Mouse (Mus musculus) embryonic fibroblast, embryonic 13.5 days (primary cell): ENCODE results near the gene Glrx. TPM values are rescaled to one million over a fixed set of nuclear protein-coding genes. Genes with fewer than 3 reads are reported as not detected.
"Not testable (repeated sequence)": the region's sequence is repeated elsewhere in the genome, so short reads cannot be mapped to it uniquely, and the experiment has no call there.

ENCODE experiments used
- H3K27ac ChIP-seq: 2 replicates; pipeline ENCODE4 v1.5.1; 2012; ENCODE audit warnings: low read length, control low read depth, inconsistent platforms; ENCODE audit not compliant: insufficient read depth
- H3K4me1 ChIP-seq: 2 replicates; pipeline ENCODE4 v1.6.1; 2011; ENCODE audit warnings: low read length; ENCODE audit not compliant: control insufficient read depth, insufficient read depth
- H3K4me3 ChIP-seq: 2 replicates; pipeline ENCODE4 v1.5.1; 2011; ENCODE audit warnings: mild to moderate bottlenecking, control low read depth, low read length; ENCODE audit not compliant: insufficient read depth
- CTCF ChIP-seq: IDR thresholded peaks from 2 replicates; pipeline ENCODE4 v1.5.1; 2011; ENCODE audit warnings: mild to moderate bottlenecking, control low read depth, low read length, moderate library complexity, borderline replicate concordance; ENCODE audit not compliant: insufficient read depth
- POLR2A ChIP-seq: IDR thresholded peaks from 2 replicates; pipeline ENCODE4 v1.6.1; 2011; ENCODE audit warnings: low read depth, mild to moderate bottlenecking, control low read depth, low read length, moderate library complexity
- polyA plus RNA-seq: library from polyadenylated mRNA; stranded (reverse); fragments of >200 nt; gene quantifications from 2 replicates; pipeline ENCODE4 v1.2.4, GENCODE M21; 2011; ENCODE audit warnings: low read depth; ENCODE audit not compliant: missing spikeins, insufficient read length

Gene Glrx
- polyA plus RNA-seq, 1 experiment: 31.1 TPM

- Histone ChIP-seq H3K4me3 (no peak overlapping the region), H3K27ac (no peak overlapping the region), H3K4me1 (no peaks in the 10 kb centered on the region)
- TF ChIP-seq POLR2A (no peak), CTCF (no peak)
These were observed 7.4 kb downstream of the Glrx start for GRCm38 (mm10) chr13:75847027-75847426.

GRCm38 (mm10) chr13:75852027-75852426 lies 12.4 kb downstream of the Glrx start:
- H3K27ac ChIP-seq: no peak overlapping the region
- no peak overlapping the region for H3K4me3 ChIP-seq
- TF ChIP-seq POLR2A (no peak), CTCF (no peak)
- no peaks in the 10 kb centered on the region for H3K4me1 ChIP-seq

- H3K4me3 ChIP-seq: no peak overlapping the region
- TF ChIP-seq CTCF (no peak), POLR2A (no peak)
- no peak overlapping the region for H3K27ac ChIP-seq
- no peaks in the 10 kb centered on the region for H3K4me1 ChIP-seq
These were observed 13.4 kb downstream of the Glrx start for GRCm38 (mm10) chr13:75853118-75853517.

- H3K4me3 ChIP-seq: no peak overlapping the region
- no peaks in the 10 kb centered on the region for H3K4me1 ChIP-seq
- TF ChIP-seq POLR2A (no peak), CTCF (no peak)
- no peak overlapping the region for H3K27ac ChIP-seq
These were observed 19.7 kb downstream of the Glrx start for GRCm38 (mm10) chr13:75859264-75859844.

GRCm38 (mm10) chr13:75865486-75866184 lies 26.0 kb downstream of the Glrx start:
- no peak for TF ChIP-seq CTCF
- no peak for TF ChIP-seq POLR2A
- H3K27ac ChIP-seq: no peak overlapping the region

GRCm38 (mm10) chr13:75867876-75868275 lies 28.2 kb downstream of the Glrx start:
- no peak overlapping the region for H3K4me3 ChIP-seq
- no peak overlapping the region for H3K27ac ChIP-seq
- H3K4me1 ChIP-seq: no peaks in the 10 kb centered on the region
- TF ChIP-seq CTCF (no peak), POLR2A (no peak)

More at GRCm38 (mm10) chr13:75865486-75866184, 26.0 kb downstream of the Glrx start:
- Histone ChIP-seq H3K4me3 (no peak overlapping the region), H3K4me1 (no peaks in the 10 kb centered on the region)

- Histone ChIP-seq H3K27ac (no peak overlapping the region), H3K4me1 (no peaks in the 10 kb centered on the region), H3K4me3 (no peak overlapping the region)
- TF ChIP-seq CTCF (no peak), POLR2A (no peak)
These were observed 35.1 kb downstream of the Glrx start for GRCm38 (mm10) chr13:75874608-75875376.

GRCm38 (mm10) chr13:75876188-75876587 lies 36.5 kb downstream of the Glrx start:
- not testable (repeated sequence) for H3K4me1 ChIP-seq, H3K4me3 ChIP-seq, H3K27ac ChIP-seq

- TF ChIP-seq POLR2A (no peak), CTCF (no peak)
These were observed 36.9 kb downstream of the Glrx start for GRCm38 (mm10) chr13:75876592-75876991.

GRCm38 (mm10) chr13:75877907-75878306 lies 38.2 kb downstream of the Glrx start:
- TF ChIP-seq CTCF: no peak
- TF ChIP-seq POLR2A: no peak
- H3K4me1 ChIP-seq: no peaks in the 10 kb centered on the region
- H3K27ac ChIP-seq: no peak overlapping the region
- no peak overlapping the region for H3K4me3 ChIP-seq

More at GRCm38 (mm10) chr13:75876592-75876991, 36.9 kb downstream of the Glrx start:
- H3K27ac ChIP-seq: no peak overlapping the region
- H3K4me1 ChIP-seq: no peaks in the 10 kb centered on the region
- H3K4me3 ChIP-seq: no peak overlapping the region
